Mouse (Mus musculus) midbrain, postnatal 0 days (tissue): ENCODE measurements around the gene Ado. TPM values are rescaled to one million over a fixed set of nuclear protein-coding genes. Genes with fewer than 3 reads are reported as not detected.

Source experiments
- ATAC-seq: fragments of 200-750 bp; cut with Nextera tagmentation; 2 replicates; pipeline ENCODE4 v1.8.0; 2017; ENCODE audit warnings: moderate number of reproducible peaks, mild to moderate bottlenecking, moderate TSS enrichment, moderate library complexity; ENCODE audit not compliant: low FRiP score
- DNase-seq: peaks from one replicate; pipeline ENCODE4 v3.0.0-alpha.2; 2015; ENCODE audit warnings: low spot score
- H3K27ac ChIP-seq: fragments of 300-500 bp; sonication (generic); 2 replicates; pipeline ENCODE4 v1.5.1; 2014; ENCODE audit warnings: low read depth, mild to moderate bottlenecking, low read length, mixed read lengths
- H3K27me3 ChIP-seq: fragments of 300-500 bp; sonication (generic); 2 replicates; pipeline ENCODE4 v1.6.1; 2014; ENCODE audit warnings: low read length, control low read depth, mixed read lengths; ENCODE audit not compliant: insufficient read depth
- H3K36me3 ChIP-seq: fragments of 300-500 bp; sonication (generic); 2 replicates; pipeline ENCODE4 v1.6.1; 2014; ENCODE audit warnings: low read length, control low read depth, mixed read lengths; ENCODE audit not compliant: insufficient read depth
- H3K4me1 ChIP-seq: fragments of 300-500 bp; sonication (generic); 2 replicates; pipeline ENCODE4 v1.6.1; 2014; ENCODE audit warnings: mild to moderate bottlenecking, control low read depth, antibody characterized with exemption, low read length, mixed read lengths; ENCODE audit not compliant: insufficient read depth
- H3K4me2 ChIP-seq: fragments of 300-500 bp; sonication (generic); 2 replicates; pipeline ENCODE4 v1.6.1; 2014; ENCODE audit warnings: low read depth, mild to moderate bottlenecking, low read length, mixed read lengths; ENCODE audit not compliant: poor library complexity, severe bottlenecking
- H3K4me3 ChIP-seq: fragments of 300-500 bp; sonication (generic); 2 replicates; pipeline ENCODE4 v1.5.1; 2014; ENCODE audit warnings: low read depth, mild to moderate bottlenecking, low read length, moderate library complexity
- H3K9ac ChIP-seq: fragments of 300-500 bp; sonication (generic); replicated peaks from 2 replicates; pipeline ENCODE4 v1.6.1; 2014; ENCODE audit warnings: mild to moderate bottlenecking, low read length, moderate library complexity, mixed read lengths; ENCODE audit not compliant: poor library complexity, severe bottlenecking
- H3K9me3 ChIP-seq: fragments of 300-500 bp; sonication (generic); 2 replicates; pipeline ENCODE4 v1.6.1; 2016; ENCODE audit warnings: low read length, control low read depth
- CTCF ChIP-seq: IDR thresholded peaks from 2 replicates; pipeline ENCODE4 v1.5.1; 2016; ENCODE audit warnings: antibody characterized with exemption, mild to moderate bottlenecking
- WGBS: fragments of 180-500 bp; shearing (Covaris S2); extraction: QIAGEN DNeasy Blood & Tissue Kit; methylation state at CpG from one replicate; pipeline ENCODE4 v1.1.7; 2014; 5-methylcytosine and 5-hydroxymethylcytosine counted together
- polyA plus RNA-seq: library from polyadenylated mRNA; unstranded; fragments of >200 nt; fragmentation: Nextera tagmentation; extraction: Ambion mirVana; gene quantifications from 2 replicates; pipeline ENCODE4 v1.2.1, GENCODE M21; 2015
- total RNA-seq: library from RNA; depleted of rRNA; stranded (reverse); fragments of >200 nt; gene quantifications from 2 replicates; pipeline ENCODE4 v1.2.3, GENCODE M21; 2014; rRNA removed

Gene Ado
- total and polyA plus RNA-seq, 2 experiments from 2014 or later = 50.9 to 58.5 TPM

DNA sequence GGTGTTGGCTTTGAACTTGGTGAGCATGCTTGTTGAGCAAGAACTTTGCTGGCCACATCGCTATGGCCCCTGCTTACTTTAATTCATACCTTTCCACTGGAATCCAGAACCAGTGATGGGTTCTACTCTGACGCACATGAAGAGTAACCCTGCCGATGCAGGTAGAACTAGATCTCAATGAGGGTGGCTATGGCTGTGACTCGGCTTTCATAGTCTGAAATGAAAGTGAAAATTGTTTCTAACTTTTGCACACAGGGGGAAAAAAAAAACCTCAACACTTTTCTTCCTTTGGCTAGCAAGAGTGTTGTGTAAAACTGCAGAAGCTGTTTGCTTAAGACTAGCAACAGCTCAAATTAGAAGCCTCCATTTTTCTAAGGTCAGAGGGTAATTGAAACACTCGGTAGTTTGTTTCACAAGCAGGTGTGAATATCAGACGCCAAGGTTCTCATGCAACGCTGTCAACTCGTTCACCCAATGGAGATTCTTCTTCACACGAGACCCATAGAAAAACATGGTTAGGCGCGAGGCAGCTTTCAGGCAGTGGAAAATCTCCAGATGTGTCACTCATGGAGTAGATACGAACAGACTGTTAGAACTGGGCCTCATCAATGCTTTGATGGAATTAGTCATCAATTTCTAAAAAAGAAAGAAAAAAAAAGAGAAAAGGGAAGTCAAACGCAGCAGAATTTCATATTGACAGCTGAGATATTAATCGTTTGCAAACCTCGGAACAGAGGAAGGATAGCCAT, 51.4 kb downstream of the Ado start:
- Histone ChIP-seq H3K9ac (no peak overlapping the region), H3K4me1 (no peaks in the 10 kb centered on the region), H3K4me2 (no peak overlapping the region), H3K4me3 (no peak overlapping the region), H3K27me3 (no peaks in the 10 kb centered on the region), H3K9me3 (no peaks in the 10 kb centered on the region), H3K36me3 (no peaks in the 10 kb centered on the region), H3K27ac (no peak overlapping the region)
- ATAC-seq (no peak), DNase-seq (no peak)
- TF ChIP-seq CTCF = no peak
- 96% methylated on average over 15 of the region's 15 CpGs for WGBS

Other genes with a start within 250 kb of the Ado start
- gene Egr2, start 13.5 kb downstream of the Ado start, total RNA-seq = 0.57 and 0.60 TPM in 2 replicates
- 0.35 and 0.60 TPM in 2 replicates for gene Egr2, start 13.5 kb downstream of the Ado start, polyA plus RNA-seq